Mouse (Mus musculus): ENCODE results near the gene Tmc2. TPM values are rescaled to one million over a fixed set of nuclear protein-coding genes. Genes with fewer than 3 reads are reported as not detected.
A peak's percentile ranks its signal among the peaks of the same experiment; 100 is the strongest.

Tmc2 gene
- polyA plus RNA-seq, 1 experiment from 2014 or later: not detected

DNA sequence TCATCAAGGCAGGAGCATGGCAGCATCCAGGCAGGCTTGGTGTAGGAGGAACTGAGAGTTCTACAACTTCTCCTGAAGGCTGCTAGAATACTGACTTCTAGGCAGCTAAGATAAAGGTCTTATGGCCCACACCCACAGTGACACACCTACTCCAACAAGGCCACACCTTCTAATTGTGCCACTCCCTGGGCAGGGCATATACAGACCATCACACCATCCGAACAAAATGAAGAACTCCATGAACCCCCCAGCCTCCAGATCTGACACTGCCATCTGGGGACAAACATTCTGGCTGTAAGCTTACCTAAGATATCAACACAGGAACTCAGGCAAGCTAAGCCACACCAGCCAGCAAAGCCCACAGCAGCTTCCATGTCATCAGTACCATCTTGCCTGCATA, 70.5 kb downstream of the Tmc2 start:
- no peaks in the 10 kb centered on the region for H3K4me1 ChIP-seq (ENCODE audit: control insufficient read depth, insufficient read depth, low read length)
- H3K4me2 ChIP-seq (ENCODE audit: low read length): no peak overlapping the region
- H3K27ac ChIP-seq (replicated peaks; ENCODE audit: low read depth, low read length): no peak overlapping the region
- ATAC-seq (ENCODE audit: low FRiP score, low TSS enrichment) (no peak), DNase-seq (no peak)
- no peak overlapping the region for H3K4me3 ChIP-seq (replicated peaks; ENCODE audit: low read depth, low read length)
- no peaks in the 10 kb centered on the region for H3K36me3 ChIP-seq (ENCODE audit: control insufficient read depth, insufficient read depth, low read length)
- no peak overlapping the region for H3K9ac ChIP-seq (replicated peaks; ENCODE audit: low read length)
- no peaks in the 10 kb centered on the region for H3K27me3 ChIP-seq (ENCODE audit: control insufficient read depth, insufficient read depth, low read length)
- 83% methylated on average over 1 of the region's 1 CpGs for WGBS
- no peaks in the 10 kb centered on the region for H3K9me3 ChIP-seq (ENCODE audit: control insufficient read depth, low read length)

DNA sequence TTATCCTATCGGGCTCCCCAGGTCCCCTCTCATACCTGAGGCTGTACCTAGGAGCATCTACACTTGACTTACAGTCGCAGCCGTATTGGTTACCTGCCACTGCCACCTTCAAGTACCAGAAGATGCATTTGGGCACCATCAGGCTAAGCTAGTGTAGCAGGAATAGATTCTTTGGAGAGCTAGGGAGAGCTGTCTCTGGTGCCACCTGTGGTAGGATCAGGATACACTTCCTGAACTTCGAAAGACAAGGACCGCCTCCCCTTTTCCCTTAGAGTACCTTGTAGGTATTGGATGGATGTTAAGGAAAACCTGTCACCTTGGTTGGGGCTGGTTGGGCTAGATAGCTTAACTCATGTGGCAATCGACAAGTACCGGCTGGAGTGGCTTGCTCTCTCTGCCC, 73.1 kb downstream of the Tmc2 start:
- H3K36me3 ChIP-seq (ENCODE audit: control insufficient read depth, insufficient read depth, low read length): no peaks in the 10 kb centered on the region
- H3K4me3 ChIP-seq (replicated peaks; ENCODE audit: low read depth, low read length): no peak overlapping the region
- no peak for DNase-seq
- ATAC-seq (ENCODE audit: low FRiP score, low TSS enrichment): no peak
- no peaks in the 10 kb centered on the region for H3K27me3 ChIP-seq (ENCODE audit: control insufficient read depth, insufficient read depth, low read length)
- H3K4me2 ChIP-seq (ENCODE audit: low read length): no peak overlapping the region
- no peak overlapping the region for H3K27ac ChIP-seq (replicated peaks; ENCODE audit: low read depth, low read length)
- 76% methylated on average over 7 of the region's 7 CpGs for WGBS
- H3K9me3 ChIP-seq (ENCODE audit: control insufficient read depth, low read length): no peaks in the 10 kb centered on the region
- H3K9ac ChIP-seq (replicated peaks; ENCODE audit: low read length): no peak overlapping the region
- peaks cover 2% of the 10 kb centered on the region; the same call in 1 of the 2 replicates for H3K4me1 ChIP-seq (ENCODE audit: control insufficient read depth, insufficient read depth, low read length)

DNA sequence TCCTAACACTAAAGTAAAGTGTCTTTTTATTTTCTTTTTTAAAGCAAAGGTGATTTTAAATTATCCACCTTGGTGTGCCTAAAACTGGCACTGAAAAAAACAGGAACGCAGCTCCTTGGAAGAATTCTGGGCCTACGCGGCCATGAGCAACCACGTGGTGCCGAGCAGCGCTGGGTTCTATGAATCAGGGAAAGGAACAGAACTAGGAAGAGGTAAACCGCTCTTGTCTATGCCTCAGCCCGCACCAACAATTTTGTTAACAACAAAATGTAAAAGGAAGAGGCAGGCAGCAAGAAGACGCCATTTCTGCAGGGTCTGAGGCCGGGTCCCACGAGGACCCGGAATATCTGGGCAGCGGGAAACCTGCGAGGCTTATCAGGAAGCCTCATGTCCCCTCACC, 78.7 kb downstream of the Tmc2 start:
- Histone ChIP-seq H3K27ac (replicated peaks; ENCODE audit: low read depth, low read length) (peak overlapping the region; percentile 91), H3K4me2 (ENCODE audit: low read length) (peak overlapping the region; percentile 95), H3K4me1 (ENCODE audit: control insufficient read depth, insufficient read depth, low read length) (peaks cover 15% of the 10 kb centered on the region), H3K27me3 (ENCODE audit: control insufficient read depth, insufficient read depth, low read length) (no peaks in the 10 kb centered on the region), H3K36me3 (ENCODE audit: control insufficient read depth, insufficient read depth, low read length) (peaks cover 34% of the 10 kb centered on the region), H3K9me3 (ENCODE audit: control insufficient read depth, low read length) (no peaks in the 10 kb centered on the region), H3K9ac (replicated peaks; ENCODE audit: low read length) (peak overlapping the region; percentile 86), H3K4me3 (replicated peaks; ENCODE audit: low read depth, low read length) (peak overlapping the region; percentile 92)
- DNase-seq (peak; percentile 64), ATAC-seq (ENCODE audit: low FRiP score, low TSS enrichment) (peak; percentile 25; the same call in 1 of the 2 replicates)
- under 1% methylated on average over 14 of the region's 14 CpGs for WGBS

DNA sequence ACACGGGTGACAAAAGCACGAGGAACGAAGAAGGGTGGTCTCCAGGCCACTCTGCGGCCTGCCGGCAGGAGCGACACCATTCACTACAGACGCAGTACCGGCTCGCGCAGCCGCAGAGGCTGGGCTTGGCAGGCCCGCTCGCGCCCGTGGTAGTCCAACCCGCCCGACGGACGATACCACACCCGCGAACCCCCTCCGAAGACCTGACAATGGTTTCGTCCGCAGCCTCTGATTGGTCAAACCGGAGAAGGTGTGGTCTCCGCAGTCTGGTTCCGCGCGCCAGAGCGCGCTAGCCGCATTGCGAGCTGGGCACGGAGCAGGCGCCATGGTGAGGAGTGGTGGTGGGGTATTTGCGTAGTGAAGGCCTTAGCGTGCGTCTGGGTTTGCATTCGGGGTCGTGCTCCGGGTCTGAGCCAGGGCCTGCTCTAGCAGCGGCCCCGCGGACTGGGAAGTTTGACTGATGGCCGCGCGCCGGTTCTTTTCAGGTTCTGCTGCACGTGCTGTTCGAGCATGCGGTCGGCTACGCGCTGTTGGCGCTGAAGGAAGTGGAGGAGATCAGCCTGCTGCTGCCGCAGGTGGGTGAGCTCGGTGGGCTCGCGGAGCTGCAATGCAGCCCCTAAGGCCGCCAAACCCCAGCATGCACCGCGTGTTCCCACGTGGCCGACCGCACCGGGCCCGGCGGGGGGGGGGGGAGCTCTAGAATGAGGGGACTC, 79.3 kb downstream of the Tmc2 start, which contains the start of gene Nop56:
Gene Nop56, plus strand, starts transcription at position 282 of the 713 bp plus-strand sequence.
- Histone ChIP-seq H3K4me1 (ENCODE audit: control insufficient read depth, insufficient read depth, low read length) (peaks cover 15% of the 10 kb centered on the region), H3K9me3 (ENCODE audit: control insufficient read depth, low read length) (no peaks in the 10 kb centered on the region), H3K27me3 (ENCODE audit: control insufficient read depth, insufficient read depth, low read length) (no peaks in the 10 kb centered on the region), H3K27ac (replicated peaks; ENCODE audit: low read depth, low read length) (peak within 1 kb of the TSS; percentile 91), H3K4me3 (replicated peaks; ENCODE audit: low read depth, low read length) (peak within 1 kb of the TSS; percentile 92), H3K36me3 (ENCODE audit: control insufficient read depth, insufficient read depth, low read length) (peaks cover 37% of the 10 kb centered on the region), H3K9ac (replicated peaks; ENCODE audit: low read length) (peak within 1 kb of the TSS; percentile 86), H3K4me2 (ENCODE audit: low read length) (peak within 1 kb of the TSS; percentile 95)
- WGBS: under 1% methylated on average over 68 of the region's 68 CpGs
- DNase-seq: peak; percentile 100
- ATAC-seq (ENCODE audit: low FRiP score, low TSS enrichment): peak; percentile 97

DNA sequence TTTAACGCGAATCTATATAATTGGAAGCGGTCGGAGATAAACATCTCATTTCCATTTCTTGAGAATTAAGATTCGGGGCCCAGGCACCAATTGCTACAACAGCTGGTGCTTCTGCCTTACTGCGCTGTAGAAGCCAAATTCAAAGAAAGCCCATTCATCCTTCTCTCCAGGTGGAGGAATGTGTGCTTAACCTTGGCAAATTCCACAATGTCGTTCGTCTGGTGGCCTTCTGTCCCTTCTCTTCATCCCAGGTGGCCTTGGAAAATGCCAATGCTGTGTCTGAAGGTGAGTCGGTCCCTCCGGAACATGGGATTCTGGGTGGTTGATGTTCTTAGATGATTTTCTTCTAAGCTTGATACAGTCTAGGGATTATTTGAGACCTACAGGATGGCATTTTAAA, 79.9 kb downstream of the Tmc2 start:
- no peaks in the 10 kb centered on the region for H3K27me3 ChIP-seq (ENCODE audit: control insufficient read depth, insufficient read depth, low read length)
- H3K4me2 ChIP-seq (ENCODE audit: low read length): peak overlapping the region; percentile 95
- DNase-seq: no peak
- peak overlapping the region; percentile 91 for H3K27ac ChIP-seq (replicated peaks; ENCODE audit: low read depth, low read length)
- 3% methylated on average over 10 of the region's 10 CpGs for WGBS
- no peaks in the 10 kb centered on the region for H3K9me3 ChIP-seq (ENCODE audit: control insufficient read depth, low read length)
- no peak for ATAC-seq (ENCODE audit: low FRiP score, low TSS enrichment)
- H3K4me1 ChIP-seq (ENCODE audit: control insufficient read depth, insufficient read depth, low read length): peaks cover 15% of the 10 kb centered on the region
- H3K4me3 ChIP-seq (replicated peaks; ENCODE audit: low read depth, low read length): peak overlapping the region; percentile 92
- peak overlapping the region; percentile 77 for H3K9ac ChIP-seq (replicated peaks; ENCODE audit: low read length)
- H3K36me3 ChIP-seq (ENCODE audit: control insufficient read depth, insufficient read depth, low read length): peaks cover 43% of the 10 kb centered on the region

DNA sequence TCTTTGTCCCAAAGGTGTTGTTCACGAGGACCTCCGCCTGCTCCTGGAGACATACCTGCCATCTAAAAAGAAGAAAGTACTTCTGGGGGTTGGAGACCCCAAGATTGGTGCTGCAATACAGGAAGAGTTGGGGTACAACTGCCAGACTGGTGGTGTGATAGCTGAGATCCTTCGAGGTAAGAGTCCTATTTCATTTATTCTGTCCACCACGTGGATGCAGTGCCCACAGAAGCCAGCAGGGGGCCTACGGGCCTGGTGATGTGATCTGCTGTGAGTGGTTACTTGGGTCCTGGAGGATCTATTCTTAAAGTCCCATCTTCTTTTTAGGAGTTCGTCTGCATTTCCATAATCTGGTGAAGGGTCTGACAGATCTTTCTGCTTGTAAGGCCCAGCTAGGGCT, 80.7 kb downstream of the Tmc2 start:
- Histone ChIP-seq H3K4me2 (ENCODE audit: low read length) (peak overlapping the region; percentile 95), H3K27me3 (ENCODE audit: control insufficient read depth, insufficient read depth, low read length) (no peaks in the 10 kb centered on the region), H3K9me3 (ENCODE audit: control insufficient read depth, low read length) (no peaks in the 10 kb centered on the region), H3K9ac (replicated peaks; ENCODE audit: low read length) (peak overlapping the region; percentile 77; the same call in 1 of the 2 replicates), H3K4me1 (ENCODE audit: control insufficient read depth, insufficient read depth, low read length) (peaks cover 15% of the 10 kb centered on the region), H3K36me3 (ENCODE audit: control insufficient read depth, insufficient read depth, low read length) (peaks cover 51% of the 10 kb centered on the region), H3K27ac (replicated peaks; ENCODE audit: low read depth, low read length) (no peak overlapping the region), H3K4me3 (replicated peaks; ENCODE audit: low read depth, low read length) (peak overlapping the region; percentile 92)
- ATAC-seq (ENCODE audit: low FRiP score, low TSS enrichment): no peak
- DNase-seq: peak; percentile 74
- WGBS: 35% methylated on average over 6 of the region's 6 CpGs

DNA sequence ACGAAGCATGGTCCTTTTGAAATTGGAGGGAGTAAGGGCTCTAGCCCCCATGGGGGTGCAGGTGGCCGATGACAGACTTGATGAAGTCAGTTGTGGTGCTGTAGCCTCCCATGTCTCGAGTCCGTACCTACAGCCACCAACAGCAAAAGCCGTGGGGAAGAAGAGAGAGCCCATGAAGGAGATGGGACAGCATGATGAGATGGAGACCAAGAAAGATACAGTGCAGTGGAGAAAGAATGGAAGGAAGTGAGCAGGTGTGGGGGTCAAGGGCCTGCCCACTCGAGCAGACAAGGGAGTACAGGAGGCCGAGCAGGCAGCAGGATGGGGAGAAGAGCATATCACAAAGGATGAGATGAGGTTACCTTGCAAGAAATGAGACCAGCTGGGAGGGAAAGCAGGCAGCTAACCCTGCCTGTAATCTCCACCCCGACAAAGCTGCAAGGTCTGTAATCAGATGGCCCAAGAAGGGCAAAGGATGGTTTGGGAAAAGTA, 84.7 kb downstream of the Tmc2 start:
- Histone ChIP-seq H3K4me2 (ENCODE audit: low read length) (no peak overlapping the region), H3K27ac (replicated peaks; ENCODE audit: low read depth, low read length) (no peak overlapping the region), H3K4me1 (ENCODE audit: control insufficient read depth, insufficient read depth, low read length) (peaks cover 17% of the 10 kb centered on the region), H3K9me3 (ENCODE audit: control insufficient read depth, low read length) (no peaks in the 10 kb centered on the region), H3K4me3 (replicated peaks; ENCODE audit: low read depth, low read length) (no peak overlapping the region), H3K36me3 (ENCODE audit: control insufficient read depth, insufficient read depth, low read length) (peaks cover 61% of the 10 kb centered on the region), H3K27me3 (ENCODE audit: control insufficient read depth, insufficient read depth, low read length) (no peaks in the 10 kb centered on the region), H3K9ac (replicated peaks; ENCODE audit: low read length) (no peak overlapping the region)
- ATAC-seq (ENCODE audit: low FRiP score, low TSS enrichment) (no peak), DNase-seq (no peak)
- WGBS: 43% methylated on average over 8 of the region's 8 CpGs

DNA sequence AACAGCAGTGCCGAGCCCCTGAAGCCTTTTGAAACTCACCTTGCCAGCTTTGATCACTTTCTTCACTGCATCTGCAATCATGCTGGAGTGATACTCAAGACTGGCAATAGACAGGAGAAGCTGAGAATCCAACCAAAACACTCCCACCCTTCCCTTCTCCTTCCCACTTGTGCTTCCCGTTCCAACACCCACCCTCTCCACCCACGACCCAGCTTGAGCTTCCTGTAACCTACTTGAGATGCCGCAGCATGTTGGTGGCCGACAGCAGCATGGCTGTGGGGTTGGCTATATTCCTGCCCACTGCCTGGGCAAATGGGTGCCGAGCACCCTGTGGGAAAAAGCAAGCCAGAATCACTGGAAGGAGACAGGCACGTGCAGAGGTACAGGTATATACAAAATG, 85.2 kb downstream of the Tmc2 start:
- Histone ChIP-seq H3K9me3 (ENCODE audit: control insufficient read depth, low read length) (no peaks in the 10 kb centered on the region), H3K4me2 (ENCODE audit: low read length) (no peak overlapping the region), H3K4me3 (replicated peaks; ENCODE audit: low read depth, low read length) (no peak overlapping the region), H3K27ac (replicated peaks; ENCODE audit: low read depth, low read length) (no peak overlapping the region), H3K9ac (replicated peaks; ENCODE audit: low read length) (no peak overlapping the region), H3K36me3 (ENCODE audit: control insufficient read depth, insufficient read depth, low read length) (peaks cover 61% of the 10 kb centered on the region), H3K4me1 (ENCODE audit: control insufficient read depth, insufficient read depth, low read length) (peaks cover 22% of the 10 kb centered on the region), H3K27me3 (ENCODE audit: control insufficient read depth, insufficient read depth, low read length) (no peaks in the 10 kb centered on the region)
- no peak for ATAC-seq (ENCODE audit: low FRiP score, low TSS enrichment)
- 61% methylated on average over 7 of the region's 7 CpGs for WGBS
- no peak for DNase-seq

DNA sequence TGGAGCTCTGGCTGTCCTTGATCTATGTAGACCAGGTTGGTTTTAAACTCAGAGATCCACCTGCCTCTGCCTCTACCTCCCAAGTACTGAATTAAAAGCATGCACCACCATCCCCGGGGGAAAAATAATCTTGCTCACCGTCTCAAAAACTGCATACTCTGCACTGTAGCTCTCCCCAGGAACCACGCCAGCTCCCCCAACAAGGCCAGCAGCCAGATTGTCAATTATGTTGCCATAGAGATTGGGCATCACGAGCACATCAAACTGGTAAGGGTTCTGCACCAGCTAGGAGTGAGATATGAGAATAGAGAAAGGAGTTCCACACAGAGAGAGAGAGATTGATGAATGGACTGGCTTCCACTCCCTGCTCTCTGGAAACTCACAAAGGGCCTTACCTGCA, 85.8 kb downstream of the Tmc2 start:
- H3K9ac ChIP-seq (replicated peaks; ENCODE audit: low read length): no peak overlapping the region
- DNase-seq: no peak
- WGBS: 74% methylated on average over 4 of the region's 4 CpGs
- peaks cover 16% of the 10 kb centered on the region for H3K4me1 ChIP-seq (ENCODE audit: control insufficient read depth, insufficient read depth, low read length)
- no peaks in the 10 kb centered on the region for H3K9me3 ChIP-seq (ENCODE audit: control insufficient read depth, low read length)
- H3K4me2 ChIP-seq (ENCODE audit: low read length): no peak overlapping the region
- no peaks in the 10 kb centered on the region for H3K27me3 ChIP-seq (ENCODE audit: control insufficient read depth, insufficient read depth, low read length)
- no peak for ATAC-seq (ENCODE audit: low FRiP score, low TSS enrichment)
- peaks cover 56% of the 10 kb centered on the region for H3K36me3 ChIP-seq (ENCODE audit: control insufficient read depth, insufficient read depth, low read length)
- H3K27ac ChIP-seq (replicated peaks; ENCODE audit: low read depth, low read length): no peak overlapping the region
- H3K4me3 ChIP-seq (replicated peaks; ENCODE audit: low read depth, low read length): no peak overlapping the region
